Mouse (Mus musculus): ENCODE data around the gene Plk3. TPM values are rescaled to one million over a fixed set of nuclear protein-coding genes. Genes with fewer than 3 reads are reported as not detected.

The Plk3 gene
- polyA plus RNA-seq, 1 experiment from 2014 or later = 5.3 TPM

DNA sequence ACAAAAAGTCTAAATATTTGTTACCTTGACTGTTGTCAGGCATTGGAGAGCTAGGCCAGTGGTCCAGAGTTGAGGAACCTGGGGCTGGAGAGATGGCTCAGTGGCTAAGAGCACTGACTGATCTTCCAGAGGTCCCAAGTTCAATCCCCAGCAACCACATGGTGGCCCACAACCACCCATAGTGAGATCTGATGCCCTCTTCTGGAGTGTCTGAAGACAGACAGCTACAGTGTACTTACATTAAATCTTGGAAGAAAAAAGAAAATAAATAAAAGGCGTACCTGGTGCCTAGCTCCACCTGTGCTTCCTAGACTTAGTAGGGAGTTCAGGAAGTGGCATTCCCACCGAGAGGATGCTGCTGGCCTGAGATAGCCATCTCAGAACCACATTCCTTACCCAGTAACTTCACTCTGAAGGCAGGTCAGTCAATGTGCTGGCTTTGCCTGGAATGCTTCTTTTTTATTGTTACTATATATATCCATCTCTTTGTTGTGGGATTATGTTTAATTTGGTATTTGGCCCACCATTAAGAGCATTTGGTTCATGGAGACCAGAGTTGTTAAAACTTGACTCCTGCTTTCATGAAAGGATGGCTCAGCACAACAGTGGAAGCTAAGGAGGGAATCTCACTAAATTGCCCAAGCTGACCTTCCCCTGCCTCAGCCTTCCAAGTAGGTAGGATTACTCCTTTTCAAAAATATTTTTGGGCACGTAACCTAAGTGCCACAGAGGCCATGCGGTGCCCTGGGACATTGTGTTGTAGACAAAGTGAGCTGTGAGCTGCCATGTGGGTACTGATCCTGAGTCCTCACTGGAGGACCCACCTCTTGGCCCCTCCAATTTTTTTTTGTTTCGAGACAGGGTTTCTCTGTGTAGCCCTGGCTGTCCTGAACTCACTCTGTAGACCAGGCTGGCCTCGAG lies 15.8 kb upstream of the Plk3 start:
- 0 out of 2 replicates have a peak, but pooled peaks cover 4% of the 10 kb centered on the region for H3K4me1 ChIP-seq (replicated peaks; ENCODE audit: control insufficient read depth, insufficient read depth, low read length)
- no peak overlapping the region for H3K27ac ChIP-seq (ENCODE audit: low read depth, low read length)
- TF ChIP-seq CTCF (IDR thresholded peaks at IDR 0.05; ENCODE audit: low read depth) = peak; percentile 35
- no peak overlapping the region for H3K9ac ChIP-seq (ENCODE audit: low read depth, low read length)
- H3K27me3 ChIP-seq (replicated peaks; ENCODE audit: control insufficient read depth, insufficient read depth, low read length) = no peaks in the 10 kb centered on the region
- H3K9me3 ChIP-seq (ENCODE audit: control insufficient read depth) = no peaks in the 10 kb centered on the region
- no peak for ATAC-seq
- H3K4me2 ChIP-seq (replicated peaks; ENCODE audit: low read depth) = no peak overlapping the region
- 69% methylated on average over 6 of the region's 6 CpGs for WGBS
- peaks cover 35% of the 10 kb centered on the region for H3K36me3 ChIP-seq (ENCODE audit: control insufficient read depth, insufficient read depth)
- H3K4me3 ChIP-seq (ENCODE audit: low read depth, low read length) = no peak overlapping the region

- Histone ChIP-seq H3K27ac (ENCODE audit: low read depth, low read length) (no peak overlapping the region), H3K4me2 (replicated peaks; ENCODE audit: low read depth) (no peak overlapping the region), H3K9me3 (ENCODE audit: control insufficient read depth) (no peaks in the 10 kb centered on the region), H3K4me3 (ENCODE audit: low read depth, low read length) (no peak overlapping the region), H3K36me3 (ENCODE audit: control insufficient read depth, insufficient read depth) (peaks cover 35% of the 10 kb centered on the region), H3K4me1 (replicated peaks; ENCODE audit: control insufficient read depth, insufficient read depth, low read length) (0 out of 2 replicates have a peak, but pooled peaks cover 4% of the 10 kb centered on the region), H3K9ac (ENCODE audit: low read depth, low read length) (no peak overlapping the region), H3K27me3 (replicated peaks; ENCODE audit: control insufficient read depth, insufficient read depth, low read length) (no peaks in the 10 kb centered on the region)
- ATAC-seq = no peak
- TF ChIP-seq CTCF (IDR thresholded peaks at IDR 0.05; ENCODE audit: low read depth) = no peak
- 67% methylated on average over 24 of the region's 24 CpGs for WGBS
Measured at GRCm38 (mm10) chr4:117148815-117149214, 15.1 kb upstream of the Plk3 start.

- Histone ChIP-seq H3K4me2 (replicated peaks; ENCODE audit: low read depth) (no peak overlapping the region), H3K4me1 (replicated peaks; ENCODE audit: control insufficient read depth, insufficient read depth, low read length) (0 out of 2 replicates have a peak, but pooled peaks cover 3% of the 10 kb centered on the region), H3K27ac (ENCODE audit: low read depth, low read length) (no peak overlapping the region), H3K9me3 (ENCODE audit: control insufficient read depth) (no peaks in the 10 kb centered on the region), H3K27me3 (replicated peaks; ENCODE audit: control insufficient read depth, insufficient read depth, low read length) (no peaks in the 10 kb centered on the region), H3K4me3 (ENCODE audit: low read depth, low read length) (no peak overlapping the region), H3K36me3 (ENCODE audit: control insufficient read depth, insufficient read depth) (peaks cover 30% of the 10 kb centered on the region), H3K9ac (ENCODE audit: low read depth, low read length) (no peak overlapping the region)
- WGBS = 70% methylated on average over 18 of the region's 18 CpGs
- ATAC-seq = no peak
- no peak for TF ChIP-seq CTCF (IDR thresholded peaks at IDR 0.05; ENCODE audit: low read depth)
Measured at GRCm38 (mm10) chr4:117148047-117148713, 14.4 kb upstream of the Plk3 start.

DNA sequence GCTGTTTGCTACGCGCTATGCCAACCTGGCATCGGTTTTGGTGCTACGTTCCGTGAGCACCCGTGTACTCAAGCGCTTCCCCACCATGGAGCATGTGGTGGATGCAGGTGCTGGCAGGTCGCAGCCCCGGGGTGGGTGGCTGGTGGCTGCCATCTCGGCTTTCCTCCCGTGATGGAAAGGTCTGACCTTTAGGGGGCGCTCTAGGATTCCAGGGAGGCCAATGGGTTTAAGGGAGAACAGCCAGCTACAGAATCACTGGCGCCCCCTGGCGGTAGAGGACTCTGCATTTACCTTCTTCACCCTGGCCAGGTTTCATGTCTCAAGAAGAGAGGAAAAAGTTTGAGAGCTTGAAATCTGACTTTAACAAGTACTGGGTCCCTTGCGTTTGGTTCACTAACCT lies 12.4 kb upstream of the Plk3 start:
- Histone ChIP-seq H3K9me3 (ENCODE audit: control insufficient read depth) (no peaks in the 10 kb centered on the region), H3K4me3 (ENCODE audit: low read depth, low read length) (no peak overlapping the region), H3K9ac (ENCODE audit: low read depth, low read length) (no peak overlapping the region), H3K27ac (ENCODE audit: low read depth, low read length) (no peak overlapping the region), H3K36me3 (ENCODE audit: control insufficient read depth, insufficient read depth) (peaks cover 13% of the 10 kb centered on the region), H3K4me1 (replicated peaks; ENCODE audit: control insufficient read depth, insufficient read depth, low read length) (no peaks in the 10 kb centered on the region), H3K4me2 (replicated peaks; ENCODE audit: low read depth) (no peak overlapping the region), H3K27me3 (replicated peaks; ENCODE audit: control insufficient read depth, insufficient read depth, low read length) (no peaks in the 10 kb centered on the region)
- peak; percentile 98 for TF ChIP-seq CTCF (IDR thresholded peaks at IDR 0.05; ENCODE audit: low read depth)
- 38% methylated on average over 15 of the region's 15 CpGs for whole genome bisulfite sequencing
- ATAC-seq = peak; percentile 56; the same call in 1 of the 2 replicates

GRCm38 (mm10) chr4:117145248-117145647 lies 11.5 kb upstream of the Plk3 start:
- no peak overlapping the region for H3K27ac ChIP-seq (ENCODE audit: low read depth, low read length)
- no peak overlapping the region for H3K4me3 ChIP-seq (ENCODE audit: low read depth, low read length)
- H3K27me3 ChIP-seq (replicated peaks; ENCODE audit: control insufficient read depth, insufficient read depth, low read length) = no peaks in the 10 kb centered on the region
- 91% methylated on average over 13 of the region's 13 CpGs for WGBS
- H3K9me3 ChIP-seq (ENCODE audit: control insufficient read depth) = no peaks in the 10 kb centered on the region
- no peak for ATAC-seq
- H3K9ac ChIP-seq (ENCODE audit: low read depth, low read length) = no peak overlapping the region
- H3K4me2 ChIP-seq (replicated peaks; ENCODE audit: low read depth) = no peak overlapping the region
- H3K36me3 ChIP-seq (ENCODE audit: control insufficient read depth, insufficient read depth) = peaks cover 5% of the 10 kb centered on the region
- no peaks in the 10 kb centered on the region for H3K4me1 ChIP-seq (replicated peaks; ENCODE audit: control insufficient read depth, insufficient read depth, low read length)
- TF ChIP-seq CTCF (IDR thresholded peaks at IDR 0.05; ENCODE audit: low read depth) = no peak

GRCm38 (mm10) chr4:117143023-117143422 lies 9.3 kb upstream of the Plk3 start:
- WGBS = 47% methylated on average over 7 of the region's 7 CpGs
- H3K9me3 ChIP-seq (ENCODE audit: control insufficient read depth) = no peaks in the 10 kb centered on the region
- no peak overlapping the region for H3K27ac ChIP-seq (ENCODE audit: low read depth, low read length)
- no peaks in the 10 kb centered on the region for H3K4me1 ChIP-seq (replicated peaks; ENCODE audit: control insufficient read depth, insufficient read depth, low read length)
- no peak overlapping the region for H3K4me3 ChIP-seq (ENCODE audit: low read depth, low read length)
- H3K36me3 ChIP-seq (ENCODE audit: control insufficient read depth, insufficient read depth) = no peaks in the 10 kb centered on the region
- no peak for ATAC-seq
- no peak overlapping the region for H3K9ac ChIP-seq (ENCODE audit: low read depth, low read length)
- no peak for TF ChIP-seq CTCF (IDR thresholded peaks at IDR 0.05; ENCODE audit: low read depth)
- H3K4me2 ChIP-seq (replicated peaks; ENCODE audit: low read depth) = no peak overlapping the region
- no peaks in the 10 kb centered on the region for H3K27me3 ChIP-seq (replicated peaks; ENCODE audit: control insufficient read depth, insufficient read depth, low read length)
